Mouse (Mus musculus): ENCODE results near the gene Tmem41a. TPM values are rescaled to one million over a fixed set of nuclear protein-coding genes. Genes with fewer than 3 reads are reported as not detected.

Gene Tmem41a
- total and polyA plus RNA-seq, 3 experiments = 1.2 to 7.4 (median 3.8) TPM

DNA sequence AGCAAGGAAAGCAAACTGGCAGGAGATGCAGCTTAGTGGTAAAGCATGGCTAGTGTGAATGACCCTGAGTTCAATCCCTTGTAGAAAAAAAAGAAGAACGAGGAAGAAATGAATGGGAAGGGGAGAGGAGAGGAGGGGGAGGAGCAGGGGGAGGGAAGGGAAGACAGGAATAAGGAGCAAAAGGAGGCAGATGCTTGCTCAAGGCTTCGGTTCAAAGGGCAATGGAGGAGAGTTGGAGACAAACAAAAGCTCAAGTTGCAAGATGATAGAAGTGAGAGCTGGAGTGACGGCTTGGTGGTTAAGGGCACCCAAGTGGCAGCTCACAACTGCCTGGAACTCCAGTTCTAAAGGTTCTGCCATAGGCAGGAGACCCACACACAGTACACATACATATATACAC is 38.8 kb upstream of the Tmem41a start:
- ATAC-seq (ENCODE audit: extremely low read depth, insufficient number of reproducible peaks, low FRiP score, poor library complexity, severe bottlenecking) (no peak), DNase-seq (ENCODE audit: low spot score) (no peak)
- Histone ChIP-seq H3K27me3 (ENCODE audit: insufficient read depth, low read length) (no peaks in the 10 kb centered on the region), H3K36me3 (replicated peaks) (no peaks in the 10 kb centered on the region), H3K4me3 (ENCODE audit: low read depth, low read length) (no peak overlapping the region), H3K9me3 (replicated peaks) (no peaks in the 10 kb centered on the region), H3K4me1 (ENCODE audit: insufficient read depth, low read depth, low read length) (no peaks in the 10 kb centered on the region)
- TF ChIP-seq GATA2 (IDR thresholded peaks at IDR 0.05; ENCODE audit: borderline replicate concordance, low read depth, low read length) (no peak), GATA1 (IDR thresholded peaks at IDR 0.05; ENCODE audit: borderline replicate concordance, low read length) (no peak), POLR2AphosphoS5 (IDR thresholded peaks at IDR 0.05; ENCODE audit: insufficient replicate concordance, low read depth, low read length) (no peak), CTCF (IDR thresholded peaks at IDR 0.05; ENCODE audit: low read depth, low read length) (no peak)

DNA sequence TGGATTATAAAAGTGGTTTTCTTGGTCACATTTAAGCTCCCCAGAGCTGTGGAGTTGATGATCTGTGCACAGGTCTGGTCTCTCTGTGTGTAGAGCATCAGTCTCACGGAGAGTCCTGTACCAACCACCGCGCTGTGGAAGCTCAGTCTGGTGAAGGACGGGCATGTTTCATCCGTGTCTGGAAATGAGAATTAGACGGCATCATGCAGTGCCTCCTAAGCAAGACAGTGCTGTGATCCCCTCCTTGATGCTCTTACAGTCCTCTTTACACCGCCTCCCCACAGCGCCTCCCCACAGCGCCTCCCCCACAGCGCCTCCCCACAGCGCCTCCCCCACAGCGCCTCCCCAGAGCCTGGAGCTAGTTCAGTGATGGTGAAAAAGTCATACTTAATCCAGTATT is 36.7 kb upstream of the Tmem41a start:
- Histone ChIP-seq H3K36me3 (replicated peaks) (no peaks in the 10 kb centered on the region), H3K9me3 (replicated peaks) (no peaks in the 10 kb centered on the region), H3K4me1 (ENCODE audit: insufficient read depth, low read depth, low read length) (no peaks in the 10 kb centered on the region), H3K4me3 (ENCODE audit: low read depth, low read length) (no peak overlapping the region), H3K27me3 (ENCODE audit: insufficient read depth, low read length) (peaks cover 8% of the 10 kb centered on the region; the same call in 1 of the 2 replicates)
- no peak for DNase-seq (ENCODE audit: low spot score)
- TF ChIP-seq GATA1 (IDR thresholded peaks at IDR 0.05; ENCODE audit: borderline replicate concordance, low read length) (no peak), GATA2 (IDR thresholded peaks at IDR 0.05; ENCODE audit: borderline replicate concordance, low read depth, low read length) (no peak), POLR2AphosphoS5 (IDR thresholded peaks at IDR 0.05; ENCODE audit: insufficient replicate concordance, low read depth, low read length) (no peak), CTCF (IDR thresholded peaks at IDR 0.05; ENCODE audit: low read depth, low read length) (no peak), TAL1 (conservative IDR thresholded peaks at IDR 0.05; ENCODE audit: low read depth, low read length) (no peak)
- no peak for ATAC-seq (ENCODE audit: extremely low read depth, insufficient number of reproducible peaks, low FRiP score, poor library complexity, severe bottlenecking)

- H3K9me3 ChIP-seq (replicated peaks) = no peaks in the 10 kb centered on the region
- H3K36me3 ChIP-seq (replicated peaks) = no peaks in the 10 kb centered on the region
- ATAC-seq (ENCODE audit: extremely low read depth, insufficient number of reproducible peaks, low FRiP score, poor library complexity, severe bottlenecking) (no peak), DNase-seq (ENCODE audit: low spot score) (no peak)
- H3K4me3 ChIP-seq (ENCODE audit: low read depth, low read length) = no peak overlapping the region
- H3K27me3 ChIP-seq (ENCODE audit: insufficient read depth, low read length) = peaks cover 12% of the 10 kb centered on the region; the same call in 1 of the 2 replicates
- no peak for TF ChIP-seq CTCF (IDR thresholded peaks at IDR 0.05; ENCODE audit: low read depth, low read length)
- TF ChIP-seq TAL1 (conservative IDR thresholded peaks at IDR 0.05; ENCODE audit: low read depth, low read length) = no peak
- TF ChIP-seq POLR2AphosphoS5 (IDR thresholded peaks at IDR 0.05; ENCODE audit: insufficient replicate concordance, low read depth, low read length) = no peak
- TF ChIP-seq GATA2 (IDR thresholded peaks at IDR 0.05; ENCODE audit: borderline replicate concordance, low read depth, low read length) = no peak
- TF ChIP-seq GATA1 (IDR thresholded peaks at IDR 0.05; ENCODE audit: borderline replicate concordance, low read length) = no peak
- no peaks in the 10 kb centered on the region for H3K4me1 ChIP-seq (ENCODE audit: insufficient read depth, low read depth, low read length)
Measured at GRCm38 (mm10) chr16:21983581-21983980, 36.2 kb upstream of the Tmem41a start.

DNA sequence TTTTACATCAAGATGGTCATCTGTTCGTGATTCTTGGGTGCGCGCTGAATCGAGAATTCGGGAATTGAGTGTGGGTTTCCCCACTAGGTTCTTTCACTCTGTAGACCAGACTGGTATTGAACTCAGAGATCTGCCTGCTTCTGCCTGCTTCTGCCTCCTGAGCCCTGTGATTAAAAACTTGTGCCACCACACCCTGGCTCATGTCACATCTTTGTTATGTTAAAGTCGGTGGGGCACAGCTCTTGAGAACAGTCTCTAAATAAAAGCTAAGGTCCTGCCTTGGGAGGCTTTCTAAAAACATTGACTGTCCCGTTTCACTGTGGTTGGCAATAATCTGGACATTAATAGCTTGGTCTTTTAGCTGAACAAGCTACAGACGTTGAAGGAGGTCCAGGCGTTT is 35.8 kb upstream of the Tmem41a start:
- TF ChIP-seq CTCF (IDR thresholded peaks at IDR 0.05; ENCODE audit: low read depth, low read length) (no peak), GATA1 (IDR thresholded peaks at IDR 0.05; ENCODE audit: borderline replicate concordance, low read length) (no peak)
- ATAC-seq (ENCODE audit: extremely low read depth, insufficient number of reproducible peaks, low FRiP score, poor library complexity, severe bottlenecking) = no peak
- DNase-seq (ENCODE audit: low spot score) = no peak

GRCm38 (mm10) chr16:21977347-21977746 is 30.0 kb upstream of the Tmem41a start:
- TF ChIP-seq POLR2AphosphoS5 (IDR thresholded peaks at IDR 0.05; ENCODE audit: insufficient replicate concordance, low read depth, low read length) (no peak), TAL1 (conservative IDR thresholded peaks at IDR 0.05; ENCODE audit: low read depth, low read length) (no peak), GATA1 (IDR thresholded peaks at IDR 0.05; ENCODE audit: borderline replicate concordance, low read length) (no peak)
- Histone ChIP-seq H3K4me3 (ENCODE audit: low read depth, low read length) (no peak overlapping the region), H3K36me3 (replicated peaks) (no peaks in the 10 kb centered on the region), H3K9me3 (replicated peaks) (no peaks in the 10 kb centered on the region), H3K27me3 (ENCODE audit: insufficient read depth, low read length) (peaks cover 40% of the 10 kb centered on the region), H3K4me1 (ENCODE audit: insufficient read depth, low read depth, low read length) (no peaks in the 10 kb centered on the region)
- no peak for ATAC-seq (ENCODE audit: extremely low read depth, insufficient number of reproducible peaks, low FRiP score, poor library complexity, severe bottlenecking)
- DNase-seq (ENCODE audit: low spot score) = no peak

More for the DNA sequence above, 35.8 kb upstream of the Tmem41a start:
- Histone ChIP-seq H3K9me3 (replicated peaks) (no peaks in the 10 kb centered on the region), H3K4me3 (ENCODE audit: low read depth, low read length) (no peak overlapping the region), H3K4me1 (ENCODE audit: insufficient read depth, low read depth, low read length) (no peaks in the 10 kb centered on the region), H3K36me3 (replicated peaks) (no peaks in the 10 kb centered on the region), H3K27me3 (ENCODE audit: insufficient read depth, low read length) (peaks cover 13% of the 10 kb centered on the region; the same call in 1 of the 2 replicates)

GRCm38 (mm10) chr16:21976203-21976602 is 28.9 kb upstream of the Tmem41a start:
- no peak for ATAC-seq (ENCODE audit: extremely low read depth, insufficient number of reproducible peaks, low FRiP score, poor library complexity, severe bottlenecking)
- H3K4me1 ChIP-seq (ENCODE audit: insufficient read depth, low read depth, low read length) = no peaks in the 10 kb centered on the region
- no peak overlapping the region for H3K4me3 ChIP-seq (ENCODE audit: low read depth, low read length)
- TF ChIP-seq POLR2AphosphoS5 (IDR thresholded peaks at IDR 0.05; ENCODE audit: insufficient replicate concordance, low read depth, low read length) (no peak), CTCF (IDR thresholded peaks at IDR 0.05; ENCODE audit: low read depth, low read length) (no peak), GATA2 (IDR thresholded peaks at IDR 0.05; ENCODE audit: borderline replicate concordance, low read depth, low read length) (no peak), GATA1 (IDR thresholded peaks at IDR 0.05; ENCODE audit: borderline replicate concordance, low read length) (no peak), TAL1 (conservative IDR thresholded peaks at IDR 0.05; ENCODE audit: low read depth, low read length) (no peak)
- no peaks in the 10 kb centered on the region for H3K36me3 ChIP-seq (replicated peaks)
- H3K27me3 ChIP-seq (ENCODE audit: insufficient read depth, low read length) = peaks cover 40% of the 10 kb centered on the region
- no peak for DNase-seq (ENCODE audit: low spot score)
- H3K9me3 ChIP-seq (replicated peaks) = no peaks in the 10 kb centered on the region

- DNase-seq (ENCODE audit: low spot score) = no peak
- Histone ChIP-seq H3K27me3 (ENCODE audit: insufficient read depth, low read length) (peaks cover 13% of the 10 kb centered on the region; the same call in 1 of the 2 replicates), H3K4me1 (ENCODE audit: insufficient read depth, low read depth, low read length) (no peaks in the 10 kb centered on the region), H3K4me3 (ENCODE audit: low read depth, low read length) (no peak overlapping the region), H3K9me3 (replicated peaks) (no peaks in the 10 kb centered on the region), H3K36me3 (replicated peaks) (no peaks in the 10 kb centered on the region)
- TF ChIP-seq CTCF (IDR thresholded peaks at IDR 0.05; ENCODE audit: low read depth, low read length) = no peak
- no peak for TF ChIP-seq GATA1 (IDR thresholded peaks at IDR 0.05; ENCODE audit: borderline replicate concordance, low read length)
- no peak for TF ChIP-seq TAL1 (conservative IDR thresholded peaks at IDR 0.05; ENCODE audit: low read depth, low read length)
- no peak for TF ChIP-seq POLR2AphosphoS5 (IDR thresholded peaks at IDR 0.05; ENCODE audit: insufficient replicate concordance, low read depth, low read length)
- TF ChIP-seq GATA2 (IDR thresholded peaks at IDR 0.05; ENCODE audit: borderline replicate concordance, low read depth, low read length) = no peak
- ATAC-seq (ENCODE audit: extremely low read depth, insufficient number of reproducible peaks, low FRiP score, poor library complexity, severe bottlenecking) = no peak
Measured at GRCm38 (mm10) chr16:21971446-21971845, 24.1 kb upstream of the Tmem41a start.
